Mouse (Mus musculus) bone marrow macrophage, adult 2 months (primary cell): ENCODE measurements around the gene Cldn2.

Source experiments
- CTCF ChIP-seq: IDR thresholded peaks from 2 replicates; pipeline ENCODE4 v1.5.1; 2012; ENCODE audit warnings: low read depth, mild to moderate bottlenecking, low read length, moderate library complexity
- POLR2A ChIP-seq: IDR thresholded peaks from 2 replicates; pipeline ENCODE4 v1.6.1; 2012; ENCODE audit warnings: mild to moderate bottlenecking, low read depth, low read length, borderline replicate concordance

DNA sequence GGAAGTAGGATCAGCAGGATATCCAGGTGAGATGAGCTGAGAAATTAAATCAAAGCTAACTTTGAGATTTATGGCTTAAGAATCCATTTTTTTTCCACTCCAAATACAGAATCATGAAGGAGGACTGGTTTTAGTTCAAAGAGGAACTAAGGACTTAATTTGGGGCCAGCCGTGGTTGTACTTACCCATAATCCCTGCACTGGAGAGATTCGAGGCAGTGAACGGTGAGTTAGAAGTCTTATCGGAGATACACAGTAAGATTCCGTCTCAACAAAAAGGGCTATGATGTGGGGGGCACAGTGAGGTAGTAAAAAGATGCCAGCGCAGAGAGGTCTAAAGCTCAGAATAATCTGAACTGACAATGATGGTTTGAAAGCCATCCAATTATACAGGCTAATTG is 4.6 kb upstream of the Cldn2 start:
- TF ChIP-seq CTCF (no peak), POLR2A (no peak)
